Comparison of ENCODE assay signal across 11 mouse cellular contexts in genomic region chr19:57236647-57237046, GRCm38 (mm10).
DNase-seq lines count a peak whose midpoint lies in the region; ATAC-seq lines count a peak whose summit lies in the region.
"Had no signal": no experiment of that assay in that cellular context is flagged by ENCODE, and none has a peak within 500 bp of the region (broad histone marks: within the 10 kb centered on the region; RNA-seq: fewer than 3 reads in every experiment).

No protein-coding gene starts in this region.

- no peaks in the 10 kb centered on the region for H3K9me3 ChIP-seq in midbrain, embryonic 16.5 days (replicated peaks; ENCODE audit: control insufficient read depth, low read length, poor library complexity, severe bottlenecking)
- H3K9me3 ChIP-seq in limb, embryonic 10.5 days (replicated peaks): no peaks in the 10 kb centered on the region
- H3K9me3 ChIP-seq in embryonic facial prominence, embryonic 10.5 days: no peaks in the 10 kb centered on the region
- H3K9me3 ChIP-seq: embryonic facial prominence, embryonic 13.5 days had no signal

- peak overlapping the region; percentile 2; the same call in 1 of the 2 replicates for H3K4me3 ChIP-seq in midbrain, embryonic 16.5 days (ENCODE audit: low read depth, low read length)
- no peak overlapping the region for H3K4me3 ChIP-seq in limb, embryonic 10.5 days
- no peak overlapping the region for H3K4me3 ChIP-seq in embryonic facial prominence, embryonic 10.5 days
- H3K4me3 ChIP-seq: embryonic facial prominence, embryonic 13.5 days; myocyte had no signal

- intact Hi-C loops in heart, postnatal 10 days (cut with DNase I): no loop called here

- peak; percentile 89 for DNase-seq in heart, adult 11 months
- DNase-seq in heart, postnatal 10 days: no peak
- DNase-seq in cerebellum, adult 8-10 months: peak; percentile 65
- peak; percentile 53 to 70 for DNase-seq in frontal cortex, postnatal 36 days (ENCODE audit: low spot score in 2 of 2)
- no peak for DNase-seq in limb, embryonic 10.5 days (ENCODE audit: low spot score)
- no peak for DNase-seq in lung, postnatal 4 days
- no peak for DNase-seq in embryonic facial prominence, embryonic 10.5 days (ENCODE audit: low spot score)
- DNase-seq: kidney, postnatal 36 days had no signal

- H3K27me3 ChIP-seq in midbrain, embryonic 16.5 days (ENCODE audit: control insufficient read depth, insufficient read depth, low read depth, low read length): no peaks in the 10 kb centered on the region
- no peaks in the 10 kb centered on the region for H3K27me3 ChIP-seq in limb, embryonic 10.5 days (ENCODE audit: low read depth, poor library complexity, severe bottlenecking)
- H3K27me3 ChIP-seq in embryonic facial prominence, embryonic 10.5 days (replicated peaks; ENCODE audit: low read depth, poor library complexity, severe bottlenecking): no peaks in the 10 kb centered on the region
- H3K27me3 ChIP-seq: embryonic facial prominence, embryonic 13.5 days had no signal

- 54% methylated on average over 15 of the region's 15 CpGs for WGBS in midbrain, embryonic 16.5 days
- 79% methylated on average over 15 of the region's 15 CpGs for WGBS in limb, embryonic 10.5 days
- 77% methylated on average over 15 of the region's 15 CpGs for WGBS in embryonic facial prominence, embryonic 10.5 days

- H3K27ac ChIP-seq in midbrain, embryonic 16.5 days (ENCODE audit: low read length): 0 out of 2 replicates have a peak overlapping the region, but pooled peaks have one; percentile 17
- H3K27ac ChIP-seq in limb, embryonic 10.5 days: no peak overlapping the region
- no peak overlapping the region for H3K27ac ChIP-seq in embryonic facial prominence, embryonic 10.5 days (replicated peaks)
- H3K27ac ChIP-seq: embryonic facial prominence, embryonic 13.5 days had no signal

- peak; percentile 79 for ATAC-seq in midbrain, embryonic 16.5 days

- no peak overlapping the region for H3K9ac ChIP-seq in midbrain, embryonic 16.5 days (ENCODE audit: low read depth, low read length)
- H3K9ac ChIP-seq: embryonic facial prominence, embryonic 13.5 days had no signal

- H3K4me2 ChIP-seq in midbrain, embryonic 16.5 days (ENCODE audit: low read length): peak overlapping the region; percentile 20
- H3K4me2 ChIP-seq: embryonic facial prominence, embryonic 13.5 days had no signal

- H3K4me1 ChIP-seq in midbrain, embryonic 16.5 days (ENCODE audit: control insufficient read depth, insufficient read depth, low read length): peaks cover 6% of the 10 kb centered on the region; the same call in 1 of the 2 replicates
- H3K4me1 ChIP-seq in limb, embryonic 10.5 days: peaks cover 7% of the 10 kb centered on the region
- 0 out of 2 replicates have a peak, but pooled peaks cover 2% of the 10 kb centered on the region for H3K4me1 ChIP-seq in embryonic facial prominence, embryonic 10.5 days

- H3K36me3 ChIP-seq in midbrain, embryonic 16.5 days (ENCODE audit: control insufficient read depth, insufficient read depth, low read length): no peaks in the 10 kb centered on the region
- H3K36me3 ChIP-seq in limb, embryonic 10.5 days: no peaks in the 10 kb centered on the region
- H3K36me3 ChIP-seq in embryonic facial prominence, embryonic 10.5 days (replicated peaks): no peaks in the 10 kb centered on the region
- H3K36me3 ChIP-seq: embryonic facial prominence, embryonic 13.5 days had no signal

Comparison
In these comparisons a context has a peak if more than half of its experiments do, and no peak if none do; other contexts are left out.
1. DNase-seq: peak in heart, adult 11 months (single experiment), cerebellum, adult 8-10 months (single experiment) and frontal cortex, postnatal 36 days (2 of 2); none in heart, postnatal 10 days (0 of 2), limb, embryonic 10.5 days (single experiment), lung, postnatal 4 days (0 of 2) and embryonic facial prominence, embryonic 10.5 days (single experiment).